Mouse (Mus musculus): ENCODE results near the gene Nckap5.

Gene Nckap5

DNA sequence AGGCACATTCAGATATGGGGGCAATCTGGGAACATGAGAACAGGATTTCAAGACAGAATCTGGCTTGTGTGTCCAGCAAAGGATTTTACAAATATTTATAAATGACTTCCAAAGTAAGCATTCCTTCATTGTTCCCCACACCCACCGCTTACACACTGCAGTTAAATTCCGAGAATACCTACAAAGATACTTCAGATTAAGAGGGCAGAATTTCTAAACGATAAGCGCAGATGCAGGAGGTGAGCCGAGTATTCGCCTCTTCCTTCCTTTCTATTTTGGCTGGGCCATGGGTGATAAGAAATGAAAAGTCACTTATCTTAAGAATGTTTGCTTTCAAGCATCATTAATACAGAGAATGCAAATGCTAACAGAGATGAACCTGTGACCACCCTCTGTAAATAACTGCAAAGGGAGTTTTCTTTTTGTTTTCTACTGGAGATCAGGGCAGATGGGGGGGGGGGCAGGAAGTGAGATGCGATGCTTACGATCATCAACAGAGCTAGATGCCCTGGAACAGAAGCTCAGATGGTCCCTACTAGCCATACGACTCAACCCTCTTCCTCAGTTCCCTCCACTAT, 213.0 kb downstream of the Nckap5 start:
- no peak for DNase-seq

GRCm38 (mm10) chr1:126616964-126617363, 213.6 kb downstream of the Nckap5 start:
- DNase-seq: no peak

- DNase-seq: no peak
Measured at GRCm38 (mm10) chr1:126612916-126613315, 217.7 kb downstream of the Nckap5 start.

GRCm38 (mm10) chr1:126608586-126608985, 222.0 kb downstream of the Nckap5 start:
- no peak for DNase-seq

DNA sequence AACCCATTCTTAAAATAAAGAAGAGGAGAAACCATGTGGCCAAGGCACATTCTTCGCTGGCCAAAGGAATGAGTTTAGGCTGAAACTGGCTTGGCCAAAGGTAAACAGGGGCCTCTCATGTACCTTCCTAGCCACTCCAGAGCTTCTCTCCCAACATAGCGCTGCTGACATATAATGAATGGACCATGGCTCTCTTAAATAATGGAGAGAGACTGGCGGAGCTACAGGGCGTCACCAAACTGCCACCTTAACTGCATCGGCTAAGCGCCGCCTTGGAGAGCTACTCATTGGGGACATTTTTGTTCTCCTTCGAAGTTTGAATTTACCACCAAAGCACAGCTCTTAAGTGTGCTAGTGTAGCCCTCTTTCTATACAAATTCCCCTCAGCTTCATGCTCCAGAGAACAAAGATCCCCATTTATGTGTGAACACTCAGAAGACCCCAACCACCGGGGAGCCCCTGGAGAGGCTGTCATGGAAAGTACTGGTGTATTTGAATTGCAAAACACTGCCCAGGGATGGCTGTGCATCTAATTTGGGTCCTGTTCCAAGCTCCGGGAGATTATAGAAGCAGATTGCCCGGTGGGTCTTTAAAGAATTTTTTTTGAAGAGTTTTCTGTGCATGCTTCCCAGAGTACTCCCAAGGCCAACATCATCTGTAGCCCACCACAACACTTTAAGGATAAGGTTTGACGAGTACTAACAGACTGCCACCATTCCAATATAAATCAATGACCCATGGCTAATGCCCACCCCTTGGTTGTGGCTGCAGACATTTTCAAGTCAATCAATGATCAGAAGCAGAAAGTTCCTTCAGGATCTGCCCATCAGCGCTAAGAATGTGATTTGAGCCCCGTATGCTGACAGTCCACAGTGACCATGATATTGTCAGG, 224.2 kb downstream of the Nckap5 start:
- no peak for DNase-seq

- no peak for DNase-seq
Measured at GRCm38 (mm10) chr1:126604551-126604950, 226.0 kb downstream of the Nckap5 start.

GRCm38 (mm10) chr1:126603771-126604515, 226.7 kb downstream of the Nckap5 start:
- no peak for DNase-seq

DNA sequence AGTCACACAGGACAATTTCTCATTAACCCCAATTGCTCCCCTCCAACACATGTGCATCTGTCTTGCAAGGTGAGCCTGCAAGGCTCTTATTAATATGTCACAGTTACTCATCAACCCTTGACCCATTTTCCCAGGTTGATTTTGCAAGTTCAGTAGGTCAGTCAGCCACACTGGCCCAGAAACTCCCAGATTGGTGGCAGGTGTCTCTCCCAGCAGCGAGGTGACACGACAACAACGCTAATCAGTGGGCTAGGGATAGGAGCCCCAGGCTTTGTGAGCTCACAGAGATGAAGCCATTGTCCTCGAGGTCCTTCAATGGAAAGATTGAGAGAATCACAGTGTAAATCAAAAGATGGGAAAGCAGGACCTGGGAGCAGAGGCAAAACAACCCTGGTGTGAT, 230.0 kb downstream of the Nckap5 start:
- DNase-seq: no peak

DNA sequence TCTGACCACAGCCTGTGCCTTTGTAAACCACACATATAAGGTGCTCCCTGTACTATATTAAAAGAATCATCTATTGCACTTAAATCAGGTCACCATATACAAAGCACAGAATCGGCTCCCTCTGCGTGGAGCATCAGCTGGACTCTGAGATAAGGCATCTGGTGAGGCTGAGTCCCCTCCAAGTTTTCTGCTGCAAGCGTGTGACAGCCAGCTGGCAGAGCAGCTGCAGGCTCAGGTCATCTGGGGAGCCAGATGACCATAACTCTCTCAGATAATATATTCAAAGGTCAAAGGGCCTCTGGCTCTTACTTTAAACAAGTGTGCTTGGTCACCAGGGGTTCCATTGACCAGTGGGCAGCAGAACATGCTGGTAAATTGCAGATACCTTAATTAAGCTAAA, 233.2 kb downstream of the Nckap5 start:
- no peak for DNase-seq

DNA sequence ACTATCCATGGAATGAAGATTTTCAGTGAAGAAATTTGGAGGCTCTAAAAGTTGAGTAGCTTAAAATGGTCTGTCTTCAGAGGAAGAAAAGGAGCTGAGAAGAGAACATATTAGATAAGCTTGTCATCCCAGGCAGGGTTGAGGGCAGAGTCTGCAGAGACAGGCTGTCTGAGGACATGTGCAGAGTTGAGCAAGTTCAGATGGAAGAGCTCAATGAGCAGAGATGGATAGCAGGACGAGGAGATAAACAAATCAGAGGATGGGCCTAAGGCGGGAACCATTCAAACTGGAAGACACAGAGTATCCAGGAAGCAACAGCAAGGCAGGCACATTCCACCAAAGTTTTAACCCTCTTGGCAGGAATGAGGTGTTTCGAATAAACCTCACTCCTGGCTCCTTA, 235.8 kb downstream of the Nckap5 start:
- no peak for DNase-seq

DNA sequence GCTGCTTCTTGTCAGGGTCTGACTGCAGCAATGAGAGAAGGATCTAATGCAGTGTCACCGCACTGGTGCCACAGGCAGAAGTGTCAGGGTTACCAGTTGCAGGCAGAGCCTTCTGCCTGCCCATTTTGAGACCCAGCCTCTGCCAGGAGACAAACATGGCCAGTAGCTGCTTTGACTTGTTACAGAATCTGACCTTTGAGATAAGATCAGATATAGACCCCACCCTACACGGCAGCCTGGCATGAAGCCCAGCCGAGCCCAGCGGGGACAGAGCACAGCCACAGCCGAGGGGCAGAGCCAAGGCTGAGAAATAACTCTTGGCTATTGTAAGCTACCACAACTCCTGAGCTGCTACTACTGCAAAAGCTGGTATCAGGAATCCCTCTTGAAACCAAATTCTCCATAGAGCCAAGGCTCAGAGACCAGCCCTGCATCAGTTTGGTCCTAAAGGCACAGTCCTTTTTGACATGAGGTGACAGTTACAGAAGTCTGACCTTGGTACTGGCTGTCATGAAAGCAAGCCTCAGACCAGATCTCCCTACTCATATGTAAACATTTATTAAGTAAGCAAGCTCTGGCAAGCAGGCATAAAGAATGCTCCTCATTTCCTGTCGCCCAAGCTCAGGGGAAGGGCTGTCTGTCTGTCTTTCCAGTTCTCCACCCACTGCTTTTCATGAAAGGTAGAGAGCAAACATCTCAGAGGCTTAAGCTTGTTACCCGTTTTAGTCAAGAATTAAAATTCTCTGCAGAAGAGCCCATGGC, 237.4 kb downstream of the Nckap5 start:
- DNase-seq: no peak

DNA sequence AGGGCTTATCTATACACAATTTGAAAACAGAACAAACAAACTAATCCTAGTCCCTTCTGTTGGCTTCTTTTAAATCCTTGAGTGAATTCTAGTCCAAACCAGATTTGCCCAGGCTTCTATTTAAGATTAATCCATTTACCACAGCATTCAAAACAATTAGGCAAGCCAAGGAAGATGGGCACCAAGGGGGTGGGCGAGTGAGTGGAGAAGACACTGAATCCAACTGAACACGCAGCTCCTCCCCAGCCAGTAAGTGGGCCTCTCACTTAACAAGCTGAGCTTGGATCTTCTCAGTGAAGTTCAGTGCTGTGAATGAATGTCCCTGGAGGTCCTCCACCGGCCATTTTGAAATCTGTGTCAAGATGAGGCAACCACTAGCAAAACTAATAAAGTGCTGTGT, 239.7 kb downstream of the Nckap5 start:
- no peak for DNase-seq

DNA sequence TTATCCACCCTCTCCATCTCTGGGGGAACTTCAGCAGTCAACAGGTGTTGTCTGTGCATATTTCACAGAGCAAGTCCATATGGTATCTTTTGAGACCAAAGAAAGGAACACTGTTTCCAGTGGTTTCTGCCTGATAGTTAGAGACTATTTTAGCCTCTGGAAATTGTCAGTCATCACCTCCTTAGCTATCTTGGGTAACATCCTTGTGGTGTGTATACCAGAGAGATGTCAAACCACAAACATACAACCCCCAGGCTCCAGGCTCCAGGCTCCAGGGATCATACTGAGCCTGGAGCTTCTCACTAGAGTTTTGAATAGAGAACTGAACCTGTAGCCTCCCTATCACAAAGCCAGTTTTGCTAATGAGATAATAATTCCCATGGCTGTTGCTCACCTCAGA, 252.4 kb downstream of the Nckap5 start:
- DNase-seq: no peak

- DNase-seq: no peak
Measured at GRCm38 (mm10) chr1:126574295-126574694, 256.3 kb downstream of the Nckap5 start.

DNA sequence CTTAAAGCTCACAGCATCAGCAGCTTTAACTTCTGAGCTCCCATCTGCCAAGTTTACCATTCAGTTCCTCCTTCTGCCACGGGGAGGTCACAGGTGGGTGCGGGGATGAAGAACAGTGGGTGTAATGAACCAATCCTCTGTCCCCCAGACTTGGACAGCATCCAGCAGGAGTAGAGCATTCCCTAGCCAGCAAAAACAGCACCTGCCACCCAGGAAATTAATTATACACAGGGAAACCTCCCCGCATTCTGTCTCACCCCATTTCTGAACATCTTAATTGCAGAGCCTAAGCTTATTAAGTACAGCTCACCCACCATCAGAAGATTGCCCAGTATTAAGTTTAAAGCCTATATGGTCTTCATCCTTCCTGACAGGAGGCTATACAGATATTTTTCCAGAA, 256.9 kb downstream of the Nckap5 start:
- DNase-seq: no peak

DNA sequence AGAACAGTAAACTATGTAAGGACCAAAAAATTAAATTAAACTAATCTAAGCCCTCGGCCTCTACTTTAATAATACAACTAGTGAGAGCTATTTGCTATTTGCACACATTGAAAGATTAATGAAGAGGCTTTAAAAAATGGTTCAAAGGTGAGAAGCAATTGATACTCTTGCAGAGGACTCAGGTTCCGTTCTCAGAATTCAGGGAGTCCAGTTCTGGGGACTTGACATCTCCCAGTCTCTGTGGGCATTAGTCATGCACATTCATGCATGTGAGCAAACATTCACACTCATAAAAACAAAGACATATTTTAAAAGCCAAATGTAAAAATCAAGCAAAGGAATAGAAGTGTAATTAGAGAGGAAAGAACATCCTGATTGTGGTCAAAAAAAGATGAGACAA, 257.5 kb downstream of the Nckap5 start:
- DNase-seq: no peak

DNA sequence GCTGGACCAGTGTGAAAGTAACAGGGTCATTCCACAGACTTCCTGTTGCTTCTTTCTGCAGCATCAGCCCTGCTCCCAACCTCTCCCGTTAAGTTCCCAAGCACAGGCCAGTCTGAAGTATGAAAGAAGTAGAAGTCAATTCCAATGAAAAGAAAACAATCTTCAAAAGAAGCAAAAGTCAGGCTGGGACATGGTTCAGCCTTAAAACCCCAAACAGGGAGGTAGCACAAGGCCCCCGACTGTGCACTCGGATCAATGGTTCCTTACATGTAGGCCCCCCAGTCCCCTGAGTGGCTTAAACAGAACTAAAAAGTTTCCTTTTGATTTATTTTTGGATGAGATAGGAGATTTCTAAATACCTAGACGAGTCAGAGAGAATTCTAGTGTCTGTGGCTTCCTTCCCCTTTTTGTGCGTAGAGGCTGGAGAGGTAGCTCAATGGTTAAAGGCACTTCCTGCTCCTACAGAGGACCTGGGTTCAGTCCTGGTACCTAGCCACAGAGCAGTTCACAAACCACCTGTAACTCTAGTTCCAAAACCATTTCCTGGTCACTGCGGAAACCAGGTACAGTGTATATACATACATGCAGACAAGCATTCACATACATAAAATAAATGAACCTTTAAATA, 260.9 kb downstream of the Nckap5 start:
- DNase-seq: no peak

DNA sequence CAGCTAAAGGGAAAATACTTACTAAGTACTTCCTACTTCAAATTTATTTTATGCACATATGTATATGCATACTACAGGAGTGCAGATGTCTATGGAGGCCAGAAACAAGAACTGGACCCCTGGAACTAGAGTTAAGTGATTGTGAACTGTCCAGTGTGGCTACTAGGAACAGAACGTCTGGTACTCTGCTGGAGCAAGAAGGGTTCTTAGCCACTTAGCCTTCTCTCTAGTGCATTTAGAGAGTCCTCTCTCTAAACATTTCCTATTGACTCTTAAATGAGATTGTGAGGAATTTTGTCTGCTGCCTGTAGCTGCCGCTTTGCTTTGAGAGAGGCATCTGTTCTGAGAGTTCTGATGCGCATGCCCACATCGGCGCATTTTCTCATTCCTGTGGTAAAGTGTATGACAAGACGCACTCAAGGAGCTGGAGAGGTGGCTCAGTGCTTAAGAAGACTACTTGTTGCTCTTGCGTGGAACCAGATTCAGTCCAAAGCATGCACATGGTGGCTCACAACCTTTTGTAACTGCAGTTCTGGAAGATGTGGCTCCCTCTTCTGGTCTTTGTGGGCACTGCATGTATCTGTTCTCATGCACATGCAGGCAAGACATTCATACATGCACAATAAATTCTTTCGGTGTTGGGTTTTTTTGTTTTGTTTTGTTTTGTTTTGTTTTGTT, 261.9 kb downstream of the Nckap5 start:
- DNase-seq: peak; percentile 21 to 23

DNA sequence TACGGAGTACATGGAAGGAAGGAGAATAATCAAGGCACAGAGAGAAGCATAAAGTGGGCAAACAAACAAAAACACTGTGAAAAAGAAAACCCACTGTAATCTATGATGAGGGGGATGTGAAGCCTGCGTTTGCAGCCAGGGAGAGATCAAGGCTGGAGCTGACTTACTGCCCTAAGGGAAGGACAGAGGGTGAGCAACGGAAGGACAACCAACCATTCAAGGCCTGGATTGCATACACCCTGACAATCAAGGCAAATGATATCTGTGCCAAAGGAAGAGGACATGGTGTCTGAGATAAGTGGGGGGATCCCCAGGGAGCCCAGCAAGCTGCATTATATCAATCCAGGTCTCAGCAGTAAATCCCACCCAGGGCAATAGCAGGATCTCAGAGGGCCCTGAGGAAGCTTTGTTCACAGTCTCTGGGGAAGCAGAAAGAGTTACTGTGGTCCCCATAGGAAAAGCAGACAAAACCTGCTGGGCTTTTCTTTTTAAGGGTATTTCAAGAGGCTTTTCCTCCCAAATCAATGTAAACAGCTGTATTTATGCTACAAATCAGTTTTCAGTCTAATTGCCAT, 265.4 kb downstream of the Nckap5 start:
- DNase-seq: no peak

DNA sequence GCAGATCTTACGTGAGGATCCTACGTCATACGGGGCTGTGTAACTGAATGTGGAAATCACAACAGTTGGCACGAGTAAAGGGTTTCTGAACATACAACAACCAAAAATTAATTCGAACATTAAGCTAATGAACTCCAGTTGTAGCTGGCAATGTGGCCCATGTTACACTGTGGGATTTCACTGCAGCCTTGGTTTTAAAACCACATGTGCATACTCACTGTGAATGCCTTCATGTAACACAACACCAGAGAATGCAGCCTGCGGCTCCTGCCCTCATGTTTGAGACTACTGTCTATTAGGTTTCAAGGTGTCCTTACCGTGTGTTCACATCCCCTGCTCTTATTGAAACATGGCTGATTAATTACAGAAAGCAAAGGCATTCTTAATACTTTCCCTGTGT, 269.7 kb downstream of the Nckap5 start:
- no peak for DNase-seq

DNA sequence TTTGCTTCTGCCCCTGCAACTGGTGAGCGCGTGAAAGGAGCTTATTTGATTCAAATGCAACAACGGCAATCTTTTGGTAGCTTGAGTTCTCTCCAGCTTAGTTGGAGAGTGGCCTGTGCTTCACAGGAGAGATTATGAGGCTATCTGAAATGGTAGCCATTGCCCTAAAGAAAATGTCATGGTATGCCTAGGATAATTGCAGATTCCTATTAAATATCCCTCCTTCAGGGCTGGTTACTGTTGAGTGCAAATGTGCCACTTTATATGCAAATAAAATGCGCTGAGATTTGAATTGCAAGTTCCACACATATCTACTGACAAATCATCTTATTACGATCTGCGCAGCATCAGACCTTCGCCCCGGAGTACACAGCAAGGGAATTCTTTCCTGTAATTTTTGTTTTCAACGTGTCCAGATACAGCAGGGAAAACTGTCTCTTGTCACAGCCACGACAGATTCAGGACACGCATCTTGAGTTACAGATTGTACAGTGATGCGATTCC, 272.8 kb downstream of the Nckap5 start:
- no peak for DNase-seq
